Mouse (Mus musculus) MEL (cell line): ENCODE measurements at regions not wholly inside any gene's neighbourhood (a gene's known extent, or its start where the extent isn't known, plus 50 kb on each side); places are given as distances from the start of the nearest gene placed in this dataset.

Source experiments
- DNase-seq: peaks from one replicate; pipeline ENCODE4 v3.0.0; 2011; ENCODE audit warnings: low read depth, low spot score
- H3K27ac ChIP-seq: 2 replicates; pipeline ENCODE4 v1.5.1; 2012; ENCODE audit warnings: low read depth, mild to moderate bottlenecking, control low read depth, low read length, moderate library complexity; ENCODE audit not compliant: control insufficient read depth
- H3K27me3 ChIP-seq, 2 experiments: fragments of 150-350 bp in 1 of 2; sonication (generic) in 1 of 2; 2 replicates each; pipeline ENCODE4 v1.6.1; 2012; ENCODE audit warnings: low read length in 2 of 2, mild to moderate bottlenecking in 2 of 2, improper control_type of control experiment in 1 of 2, moderate library complexity in 1 of 2; ENCODE audit not compliant: insufficient read depth in 2 of 2, control insufficient read depth in 1 of 2
- H3K36me3 ChIP-seq, 2 experiments: 2 replicates each; pipeline ENCODE4 v1.6.1; 2012 to 2014; ENCODE audit warnings: low read length in 2 of 2, improper control_type of control experiment in 1 of 2, inconsistent platforms in 1 of 2, mild to moderate bottlenecking in 1 of 2; ENCODE audit not compliant: insufficient read depth in 2 of 2, control insufficient read depth in 1 of 2
- H3K4me1 ChIP-seq, 2 experiments: fragments of 150-350 bp in 1 of 2; sonication (generic) in 1 of 2; 2 replicates each; pipeline ENCODE4 v1.6.1; 2012; ENCODE audit warnings: low read length in 2 of 2, improper control_type of control experiment in 1 of 2, mild to moderate bottlenecking in 1 of 2; ENCODE audit not compliant: insufficient read depth in 2 of 2, control insufficient read depth in 1 of 2
- H3K4me3 ChIP-seq, 2 experiments: fragments of 150-350 bp in 1 of 2; sonication (generic) in 1 of 2; 2 replicates each; pipeline ENCODE4 v1.5.1; 2012; ENCODE audit warnings: low read depth in 2 of 2, low read length in 2 of 2, mild to moderate bottlenecking in 2 of 2, moderate library complexity in 2 of 2, control low read depth in 1 of 2, improper control_type of control experiment in 1 of 2; ENCODE audit not compliant: control insufficient read depth in 1 of 2, insufficient read depth in 1 of 2
- H3K79me2 ChIP-seq: 2 replicates; pipeline ENCODE4 v1.6.1; 2012; ENCODE audit warnings: mild to moderate bottlenecking, low read length, moderate library complexity; ENCODE audit not compliant: control insufficient read depth, poor library complexity, insufficient read depth
- H3K9ac ChIP-seq: 2 replicates; pipeline ENCODE4 v1.6.1; 2012; ENCODE audit warnings: low read depth, mild to moderate bottlenecking, control low read depth, low read length, moderate library complexity; ENCODE audit not compliant: control insufficient read depth, poor library complexity, severe bottlenecking
- H3K9me3 ChIP-seq: fragments of 150-350 bp; sonication (generic); replicated peaks from 2 replicates; pipeline ENCODE4 v1.6.1; 2012; ENCODE audit warnings: mild to moderate bottlenecking, low read length, improper control_type of control experiment, moderate library complexity; ENCODE audit not compliant: insufficient read depth
- BHLHE40 ChIP-seq: IDR thresholded peaks from 2 replicates; pipeline ENCODE4 v1.6.1; 2012; ENCODE audit warnings: low read depth, mild to moderate bottlenecking, inconsistent platforms, low read length, improper control_type of control experiment, borderline replicate concordance
- CHD2 ChIP-seq: IDR thresholded peaks from 2 replicates; pipeline ENCODE4 v1.6.1; 2011; ENCODE audit warnings: low read length, improper control_type of control experiment
- CTCF ChIP-seq, 3 experiments: IDR thresholded peaks in 2 of 3; conservative IDR thresholded peaks in 1 of 3; 2 replicates each; pipeline ENCODE4 v1.5.1; 2011 to 2012; ENCODE audit warnings: low read length in 3 of 3, low read depth in 2 of 3, mild to moderate bottlenecking in 2 of 3, improper control_type of control experiment in 1 of 3, inconsistent platforms in 1 of 3, mixed read lengths in 1 of 3, moderate library complexity in 1 of 3; ENCODE audit not compliant: control insufficient read depth in 1 of 3, insufficient read depth in 1 of 3, poor library complexity in 1 of 3, severe bottlenecking in 1 of 3
- E2F4 ChIP-seq: IDR thresholded peaks from 2 replicates; pipeline ENCODE4 v1.6.1; 2011; ENCODE audit warnings: low read depth, low read length, improper control_type of control experiment, borderline replicate concordance
- ELF1 ChIP-seq: IDR thresholded peaks from 2 replicates; pipeline ENCODE4 v1.6.1; 2014; ENCODE audit warnings: low read depth, mild to moderate bottlenecking, inconsistent platforms, low read length, improper control_type of control experiment, moderate library complexity
- EP300 ChIP-seq, 2 experiments: IDR thresholded peaks; 2 replicates each; pipeline ENCODE4 v1.6.1; 2011; ENCODE audit warnings: improper control_type of control experiment in 2 of 2, low read length in 2 of 2, low read depth in 1 of 2, mild to moderate bottlenecking in 1 of 2
- ETS1 ChIP-seq: IDR thresholded peaks from 2 replicates; pipeline ENCODE4 v1.6.1; 2012; ENCODE audit warnings: low read depth, mild to moderate bottlenecking, inconsistent platforms, low read length, improper control_type of control experiment, moderate library complexity
- GABPA ChIP-seq: IDR thresholded peaks from 2 replicates; pipeline ENCODE4 v1.6.1; 2012; ENCODE audit warnings: low read depth, mild to moderate bottlenecking, inconsistent platforms, low read length, improper control_type of control experiment, moderate library complexity
- GATA1 ChIP-seq: IDR thresholded peaks from 2 replicates; pipeline ENCODE4 v1.6.1; 2011; ENCODE audit warnings: low read depth, low read length, improper control_type of control experiment
- MEF2A ChIP-seq: IDR thresholded peaks from 2 replicates; pipeline ENCODE4 v1.6.1; 2014; ENCODE audit warnings: low read depth, mild to moderate bottlenecking, inconsistent platforms, low read length, improper control_type of control experiment; ENCODE audit not compliant: poor library complexity, insufficient replicate concordance, severe bottlenecking; ENCODE audit errors: extremely low read depth
- MXI1 ChIP-seq: IDR thresholded peaks from 2 replicates; pipeline ENCODE4 v1.6.1; 2011; ENCODE audit warnings: mild to moderate bottlenecking, low read depth, low read length, improper control_type of control experiment
- MYC ChIP-seq: IDR thresholded peaks from 2 replicates; pipeline ENCODE4 v1.6.1; 2011; ENCODE audit warnings: low read depth, mild to moderate bottlenecking, low read length, improper control_type of control experiment, moderate library complexity
- NELFE ChIP-seq: IDR thresholded peaks from 2 replicates; pipeline ENCODE4 v1.6.1; 2011; ENCODE audit warnings: low read depth, low read length, improper control_type of control experiment
- NRF1 ChIP-seq: IDR thresholded peaks from 2 replicates; pipeline ENCODE4 v1.6.1; 2014; ENCODE audit warnings: low read depth, mild to moderate bottlenecking, inconsistent platforms, low read length, improper control_type of control experiment, moderate library complexity; ENCODE audit not compliant: poor library complexity, insufficient read depth, severe bottlenecking
- POLR2A ChIP-seq, 2 experiments: IDR thresholded peaks; 2 replicates each; pipeline ENCODE4 v1.6.1; 2011 to 2012; ENCODE audit warnings: low read length in 2 of 2, mild to moderate bottlenecking in 2 of 2, control low read depth in 1 of 2, improper control_type of control experiment in 1 of 2, low read depth in 1 of 2, moderate library complexity in 1 of 2; ENCODE audit not compliant: control insufficient read depth in 1 of 2, insufficient read depth in 1 of 2, poor library complexity in 1 of 2
- RCOR1 ChIP-seq: IDR thresholded peaks from 2 replicates; pipeline ENCODE4 v1.6.1; 2012; ENCODE audit warnings: low read depth, mild to moderate bottlenecking, inconsistent platforms, low read length, improper control_type of control experiment
- SIN3A ChIP-seq: IDR thresholded peaks from 2 replicates; pipeline ENCODE4 v1.6.1; 2012; ENCODE audit warnings: low read length, improper control_type of control experiment, inconsistent platforms
- TAL1 ChIP-seq: IDR thresholded peaks from 2 replicates; pipeline ENCODE4 v1.6.1; 2012; ENCODE audit warnings: mild to moderate bottlenecking, inconsistent platforms, low read length, moderate library complexity, mixed read lengths
- TBP ChIP-seq: IDR thresholded peaks from 2 replicates; pipeline ENCODE4 v1.8.0; 2011; ENCODE audit warnings: low read depth, low read length, improper control_type of control experiment
- UBTF ChIP-seq: IDR thresholded peaks from 2 replicates; pipeline ENCODE4 v1.6.1; 2012; ENCODE audit warnings: low read depth, mild to moderate bottlenecking, inconsistent platforms, low read length, improper control_type of control experiment, moderate library complexity, borderline replicate concordance; ENCODE audit not compliant: insufficient read depth
- USF1 ChIP-seq: IDR thresholded peaks from 2 replicates; pipeline ENCODE4 v1.6.1; 2014; ENCODE audit warnings: low read depth, mild to moderate bottlenecking, inconsistent platforms, low read length, improper control_type of control experiment, moderate library complexity
- USF2 ChIP-seq, 2 experiments: IDR thresholded peaks; 2 replicates each; pipeline ENCODE4 v1.6.1; 2011 to 2012; ENCODE audit warnings: improper control_type of control experiment in 2 of 2, low read length in 2 of 2, borderline replicate concordance in 1 of 2, inconsistent platforms in 1 of 2, low read depth in 1 of 2, mild to moderate bottlenecking in 1 of 2; ENCODE audit not compliant: insufficient read depth in 1 of 2
- ZC3H11A ChIP-seq: IDR thresholded peaks from 2 replicates; pipeline ENCODE4 v1.6.1; 2012; ENCODE audit warnings: low read depth, mild to moderate bottlenecking, inconsistent platforms, low read length, improper control_type of control experiment
- ZKSCAN1 ChIP-seq: IDR thresholded peaks from 2 replicates; pipeline ENCODE4 v1.6.1; 2012; ENCODE audit warnings: low read depth, mild to moderate bottlenecking, inconsistent platforms, low read length, improper control_type of control experiment, moderate library complexity
- ZMIZ1 ChIP-seq: IDR thresholded peaks from 2 replicates; pipeline ENCODE4 v1.6.1; 2012; ENCODE audit warnings: low read depth, mild to moderate bottlenecking, inconsistent platforms, low read length, improper control_type of control experiment, moderate library complexity

DNA sequence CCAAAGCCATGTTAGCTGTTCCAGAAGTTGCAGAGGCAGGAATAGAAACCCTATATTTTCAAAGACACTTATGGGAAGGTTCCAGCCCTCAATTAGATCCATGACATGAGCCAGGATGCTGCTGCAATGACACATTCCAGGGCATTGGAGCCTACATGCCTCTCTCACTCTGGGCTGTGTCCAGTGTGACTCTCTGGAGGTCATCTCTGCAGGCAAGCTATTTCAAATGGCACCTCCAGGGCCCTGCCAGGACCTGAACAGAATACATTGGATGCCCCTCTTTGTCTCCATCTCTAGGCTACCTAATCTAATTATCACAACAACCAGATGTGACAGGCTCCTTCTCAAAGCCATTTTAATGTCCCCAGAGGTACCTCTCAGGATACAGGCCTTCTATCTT, 1478.7 kb upstream of the Gm6569 start:
- no peaks in the 10 kb centered on the region for H3K36me3 ChIP-seq
- H3K27me3 ChIP-seq, result no peaks in the 10 kb centered on the region; a peak in 1 of 4 replicates
- no peaks in the 10 kb centered on the region for H3K79me2 ChIP-seq
- TF ChIP-seq TAL1 (no peak), CHD2 (no peak), UBTF (no peak), ZKSCAN1 (no peak), TBP (no peak), GATA1 (no peak), ETS1 (no peak), CTCF (IDR thresholded peaks at IDR 0.05 in 2 of 3, conservative IDR thresholded peaks at IDR 0.05 in 1 of 3; ENCODE audit: control insufficient read depth in 1 of 3, insufficient read depth in 1 of 3, low read depth in 2 of 3, low read length in 3 of 3, poor library complexity in 1 of 3, severe bottlenecking in 1 of 3) (no peak), ZMIZ1 (no peak), E2F4 (no peak), GABPA (no peak), RCOR1 (no peak), USF2 (IDR thresholded peaks at IDR 0.05; ENCODE audit: borderline replicate concordance in 1 of 2, insufficient read depth in 1 of 2, low read depth in 1 of 2, low read length in 2 of 2) (no peak)
- no peak overlapping the region for H3K9ac ChIP-seq
- no peak overlapping the region for H3K4me3 ChIP-seq
- H3K27ac ChIP-seq, result no peak overlapping the region
- H3K9me3 ChIP-seq, result no peaks in the 10 kb centered on the region
- no peaks in the 10 kb centered on the region for H3K4me1 ChIP-seq
- no peak for DNase-seq

DNA sequence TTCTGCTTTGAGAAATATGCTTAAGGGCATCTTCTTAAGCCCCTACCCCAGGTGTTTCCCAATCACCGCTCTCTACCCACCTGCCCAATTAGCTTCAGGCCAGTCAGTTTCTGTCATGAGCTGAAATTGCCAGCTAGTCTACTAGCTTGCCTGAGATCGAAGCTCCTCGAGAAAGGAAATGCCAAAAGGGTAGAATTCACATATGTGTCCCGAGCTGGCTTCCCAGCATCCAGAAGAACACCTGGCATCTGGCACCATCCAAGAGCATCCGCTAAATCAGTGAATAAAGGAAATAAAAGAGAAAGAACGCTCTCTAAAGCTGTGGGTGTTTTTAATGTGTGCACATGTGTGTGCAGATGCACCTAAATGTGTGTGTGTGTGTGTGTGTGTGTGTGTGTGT, 1474.7 kb upstream of the Gm6569 start:
- no peak for TF ChIP-seq USF2 (IDR thresholded peaks at IDR 0.05; ENCODE audit: borderline replicate concordance in 1 of 2, insufficient read depth in 1 of 2, low read depth in 1 of 2, low read length in 2 of 2)
- TF ChIP-seq, all 39 proteins: peak for 0
- Histone ChIP-seq H3K27me3 (no peaks in the 10 kb centered on the region), H3K79me2 (no peaks in the 10 kb centered on the region), H3K4me3 (no peak overlapping the region), H3K4me1 (no peaks in the 10 kb centered on the region), H3K36me3 (no peaks in the 10 kb centered on the region), H3K27ac (no peak overlapping the region), H3K9me3 (no peaks in the 10 kb centered on the region), H3K9ac (no peak overlapping the region)
- no peak for DNase-seq

DNA sequence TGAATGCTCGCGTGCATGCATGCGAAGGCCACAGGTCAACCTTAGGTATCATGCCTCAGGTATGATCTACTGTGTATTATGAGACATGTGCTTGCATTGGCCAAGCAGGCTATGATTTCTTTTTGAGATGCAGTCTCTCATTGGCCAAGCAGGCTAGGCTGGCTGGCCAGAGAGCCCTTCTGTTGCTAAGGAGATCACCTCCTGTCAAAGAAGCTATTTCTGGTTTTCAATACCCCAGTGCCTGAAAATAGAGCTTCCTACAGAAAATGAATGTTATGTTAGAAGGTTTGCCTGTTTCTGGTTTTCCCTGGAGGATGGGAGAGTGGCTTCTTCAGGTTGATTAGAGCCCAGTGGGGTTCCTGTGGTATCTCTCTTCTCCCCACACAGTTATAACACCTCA, 1474.3 kb upstream of the Gm6569 start:
- H3K4me1 ChIP-seq, result no peaks in the 10 kb centered on the region
- TF ChIP-seq GABPA (no peak), UBTF (no peak), POLR2A (IDR thresholded peaks at IDR 0.05; ENCODE audit: control insufficient read depth in 1 of 2, insufficient read depth in 1 of 2, low read depth in 1 of 2, low read length in 2 of 2, poor library complexity in 1 of 2) (no peak), ELF1 (no peak), EP300 (IDR thresholded peaks at IDR 0.05; ENCODE audit: low read depth in 1 of 2, low read length in 2 of 2) (no peak), MEF2A (no peak), MXI1 (no peak), MYC (no peak), SIN3A (no peak), ZC3H11A (no peak), NELFE (no peak), CTCF (IDR thresholded peaks at IDR 0.05 in 2 of 3, conservative IDR thresholded peaks at IDR 0.05 in 1 of 3; ENCODE audit: control insufficient read depth in 1 of 3, insufficient read depth in 1 of 3, low read depth in 2 of 3, low read length in 3 of 3, poor library complexity in 1 of 3, severe bottlenecking in 1 of 3) (no peak), BHLHE40 (no peak), ZMIZ1 (no peak), USF1 (no peak), NRF1 (no peak)
- no peaks in the 10 kb centered on the region for H3K9me3 ChIP-seq
- no peak for DNase-seq
- no peaks in the 10 kb centered on the region for H3K79me2 ChIP-seq
- H3K27ac ChIP-seq, result no peak overlapping the region
- no peaks in the 10 kb centered on the region for H3K36me3 ChIP-seq
- no peak overlapping the region for H3K9ac ChIP-seq
- H3K4me3 ChIP-seq, result no peak overlapping the region
- H3K27me3 ChIP-seq, result no peaks in the 10 kb centered on the region
